Mouse (Mus musculus): ENCODE data around the gene Kif1c.
A peak's percentile ranks its signal among the peaks of the same experiment; 100 is the strongest.

The Kif1c gene

GRCm38 (mm10) chr11:70697376-70697775 is 3.0 kb upstream of the Kif1c start:
- no peak for DNase-seq (ENCODE audit: low spot score)

GRCm38 (mm10) chr11:70699051-70699450 is 1.3 kb upstream of the Kif1c start:
- no peak for DNase-seq (ENCODE audit: low spot score)

DNA sequence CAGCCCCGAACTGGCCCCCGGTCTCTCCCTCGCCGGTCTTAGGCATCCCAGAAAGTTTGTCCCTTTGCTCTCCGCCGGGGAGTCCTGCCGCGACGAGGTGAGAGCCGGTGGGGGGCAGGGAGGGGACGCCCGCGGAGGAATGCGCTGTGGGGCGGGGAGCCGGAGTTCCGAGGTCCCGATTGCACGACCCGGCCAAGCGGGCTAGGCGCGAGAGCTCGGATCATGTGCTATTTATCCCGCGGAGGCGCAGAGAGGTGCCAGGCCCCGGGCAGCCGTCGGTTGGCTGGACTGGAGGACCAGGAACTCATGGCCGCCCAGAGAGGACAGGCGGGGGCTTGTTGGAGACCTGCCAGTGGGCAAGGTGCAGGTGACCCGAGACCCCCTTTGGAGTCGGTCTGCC is 265 bp downstream of the Kif1c start:
- DNase-seq (ENCODE audit: low spot score) = peak; percentile 78

- no peak for DNase-seq (ENCODE audit: low spot score)
Observed at GRCm38 (mm10) chr11:70701221-70701955, 1.0 kb downstream of the Kif1c start.

DNA sequence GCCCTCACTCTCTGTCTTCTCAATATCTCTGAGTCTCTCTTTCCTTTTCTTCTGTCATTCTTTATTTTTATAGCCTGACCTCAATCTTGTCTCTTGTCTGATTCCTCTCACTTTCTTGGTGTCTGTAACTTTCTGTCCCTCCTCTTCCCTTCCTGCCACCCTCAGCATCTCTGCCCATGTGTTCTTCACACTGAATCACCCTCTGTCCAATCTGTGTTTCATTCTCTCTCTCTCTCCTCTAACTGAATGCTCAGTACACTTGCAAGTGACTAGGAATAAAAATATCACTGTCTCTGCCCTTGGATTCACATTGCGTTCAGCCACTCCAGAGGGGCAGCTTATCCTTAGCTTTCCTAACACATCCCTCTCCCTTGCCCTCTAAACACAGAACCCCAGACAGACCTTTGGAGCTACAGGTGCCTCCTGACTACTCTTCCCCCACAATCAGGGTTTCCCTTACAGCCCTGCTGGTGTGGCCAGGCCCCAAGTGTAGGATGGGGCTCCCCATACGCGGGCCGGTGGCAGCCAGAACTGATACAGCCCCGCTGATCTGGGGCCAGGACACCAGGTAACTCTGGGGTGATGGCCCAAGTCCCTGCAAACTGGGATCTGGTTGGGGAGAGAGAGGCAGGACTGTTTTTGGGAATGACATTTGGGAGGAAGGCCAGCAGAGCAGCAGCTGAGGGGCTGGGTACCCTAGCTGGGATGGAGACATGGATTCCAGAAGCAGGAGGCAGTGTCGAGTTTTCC is 1.8 kb downstream of the Kif1c start:
- no peak for DNase-seq (ENCODE audit: low spot score)

GRCm38 (mm10) chr11:70702781-70703180 is 2.4 kb downstream of the Kif1c start:
- peak; percentile 42 for DNase-seq (ENCODE audit: low spot score)

DNA sequence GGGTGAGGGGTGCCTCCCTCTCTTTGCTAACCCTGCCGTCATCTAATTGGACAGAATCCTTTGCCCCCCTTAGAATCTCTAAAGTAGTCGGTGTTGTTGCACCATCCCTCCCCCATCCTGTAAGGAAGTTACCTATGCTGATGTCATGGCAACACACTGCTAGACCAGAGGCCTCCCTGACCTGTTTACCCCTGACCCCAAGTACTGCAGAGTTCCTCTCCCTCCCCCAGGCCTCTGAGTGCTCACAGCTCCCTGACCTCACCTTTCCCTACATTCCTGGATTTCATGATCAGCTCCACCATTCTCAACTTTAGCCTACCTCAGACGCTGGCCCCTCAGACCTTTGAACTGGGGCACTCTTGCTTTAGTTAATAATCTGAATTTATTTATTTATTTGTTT is 5.8 kb downstream of the Kif1c start:
- DNase-seq (ENCODE audit: low spot score) = no peak

- no peak for DNase-seq (ENCODE audit: low spot score)
Observed at GRCm38 (mm10) chr11:70711026-70711425, 10.7 kb downstream of the Kif1c start.

- no peak for DNase-seq (ENCODE audit: low spot score)
Observed at GRCm38 (mm10) chr11:70713222-70713621, 12.9 kb downstream of the Kif1c start.

DNA sequence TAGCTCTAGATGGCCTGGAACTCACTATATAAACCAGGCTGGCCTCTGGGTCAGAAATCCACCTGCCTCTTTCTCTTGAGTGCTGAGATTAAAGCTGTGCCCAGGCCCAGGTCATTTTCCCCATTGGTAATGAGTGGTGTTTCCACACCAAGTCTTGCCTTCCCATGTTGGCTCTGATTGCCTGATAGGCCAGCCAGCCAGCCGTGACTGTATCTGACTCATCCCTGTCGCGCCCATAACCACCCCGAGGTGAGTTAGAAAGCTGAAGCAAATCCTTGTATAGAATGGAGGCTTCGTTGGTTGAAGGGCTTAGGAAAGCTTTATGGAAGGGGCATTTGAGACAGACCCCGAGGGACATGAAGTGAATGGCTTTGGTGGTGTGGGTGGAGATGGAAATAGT is 15.5 kb downstream of the Kif1c start:
- DNase-seq (ENCODE audit: low spot score) = no peak

DNA sequence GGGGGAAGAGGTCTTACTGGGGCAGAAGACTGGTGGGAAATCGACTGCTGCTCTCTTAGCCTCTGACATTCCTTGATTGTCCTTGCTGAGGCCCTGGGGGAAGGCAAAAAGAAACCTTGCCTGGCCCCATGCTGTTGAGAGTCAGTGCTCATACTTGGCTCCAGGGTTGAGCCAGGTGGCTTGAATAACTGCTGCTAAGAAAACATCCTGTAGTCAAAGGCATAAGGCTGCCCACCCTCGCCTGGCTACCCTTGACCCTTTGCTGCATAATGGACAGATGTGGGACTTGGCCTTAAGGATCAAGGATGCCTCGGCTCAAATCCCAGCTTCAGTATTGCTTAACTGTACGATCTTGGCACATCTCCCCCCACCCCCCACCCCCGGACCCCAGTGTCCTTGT is 18.1 kb downstream of the Kif1c start:
- no peak for DNase-seq (ENCODE audit: low spot score)

DNA sequence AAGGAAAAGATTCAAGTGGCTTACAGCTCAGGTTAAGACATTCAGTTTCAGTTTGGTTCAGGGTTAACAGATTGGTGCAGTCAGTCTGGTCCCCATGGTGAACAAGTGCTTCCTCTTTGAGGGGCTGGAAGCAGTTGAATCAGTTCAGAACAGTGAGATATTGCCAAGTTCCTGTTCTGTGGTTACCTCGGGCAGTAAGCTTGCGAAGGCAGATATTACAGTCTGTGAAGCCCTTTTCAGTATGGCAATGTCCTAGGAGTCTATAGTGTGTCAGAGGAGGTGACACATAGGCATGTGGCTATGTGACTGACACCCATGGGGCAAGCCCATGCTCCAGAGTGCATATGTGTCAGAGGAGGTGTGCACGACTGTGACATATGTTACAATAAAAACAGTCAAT is 20.2 kb downstream of the Kif1c start:
- no peak for DNase-seq (ENCODE audit: low spot score)

DNA sequence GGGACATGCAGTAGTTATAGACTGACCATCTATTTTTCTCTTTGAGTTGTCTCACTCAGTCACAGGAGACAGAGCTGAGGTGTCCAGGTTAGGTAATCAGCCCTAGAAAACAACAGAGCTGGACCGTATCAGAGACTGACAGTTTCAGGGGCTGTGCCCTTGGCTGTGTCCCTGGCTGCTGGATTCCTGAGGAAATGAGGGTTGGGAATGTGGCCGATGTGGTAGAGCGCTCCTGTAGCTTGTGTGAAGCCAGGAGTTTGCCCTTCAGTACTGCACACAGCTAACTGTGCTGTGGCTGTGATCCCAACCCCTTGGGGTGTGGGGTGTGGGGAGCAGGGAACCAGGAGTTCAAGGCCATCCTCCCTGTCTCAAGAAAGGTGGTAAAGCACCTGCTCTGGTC is 20.7 kb downstream of the Kif1c start:
- no peak for DNase-seq (ENCODE audit: low spot score)

GRCm38 (mm10) chr11:70724706-70725105 is 24.4 kb downstream of the Kif1c start:
- DNase-seq (ENCODE audit: low spot score) = no peak

DNA sequence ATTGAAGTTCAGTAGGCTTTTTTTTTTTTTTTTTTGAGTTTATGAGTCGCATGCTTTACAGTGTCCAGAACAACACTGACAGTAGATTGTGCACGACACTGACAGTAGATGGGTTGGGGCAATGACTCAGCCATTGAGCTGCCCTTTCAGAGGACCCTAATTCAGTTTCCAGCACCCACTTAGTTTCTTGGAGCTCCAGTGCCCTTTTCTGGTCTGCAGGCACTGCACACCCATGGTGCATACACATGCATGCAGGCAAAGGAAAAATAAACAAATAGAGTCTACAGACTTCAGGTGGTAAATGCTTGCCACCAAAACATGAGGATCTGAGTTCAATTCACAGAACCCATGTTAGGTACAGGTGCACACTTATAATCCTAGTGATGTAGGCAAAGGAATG is 26.2 kb downstream of the Kif1c start:
- DNase-seq (ENCODE audit: low spot score) = no peak

- DNase-seq (ENCODE audit: low spot score) = no peak
Observed at GRCm38 (mm10) chr11:70727385-70727784, 27.0 kb downstream of the Kif1c start.

- DNase-seq (ENCODE audit: low spot score) = no peak
Observed at GRCm38 (mm10) chr11:70730427-70731038, 30.2 kb downstream of the Kif1c start.

- no peak for DNase-seq (ENCODE audit: low spot score)
Observed at GRCm38 (mm10) chr11:70731178-70731577, 30.8 kb downstream of the Kif1c start.

DNA sequence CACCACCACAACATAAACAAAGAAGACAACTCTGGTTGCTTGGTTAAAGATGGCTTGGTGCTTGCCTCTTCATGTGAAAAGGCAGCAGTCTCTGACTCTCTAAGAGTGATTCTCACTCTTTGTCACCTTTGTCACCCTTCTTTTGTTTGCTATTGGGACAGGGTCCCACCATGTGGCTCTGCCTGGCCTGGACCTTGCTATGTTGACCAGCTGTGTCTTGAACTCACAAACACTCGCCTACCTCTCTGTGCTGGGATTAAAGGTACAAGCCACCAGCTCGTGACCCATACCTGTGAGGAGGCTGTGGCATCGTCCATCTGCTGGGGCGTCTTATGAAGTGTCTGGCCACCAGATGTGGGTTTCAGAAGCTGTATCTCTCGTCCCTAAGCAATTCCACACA is 32.9 kb downstream of the Kif1c start:
- DNase-seq (ENCODE audit: low spot score) = no peak

DNA sequence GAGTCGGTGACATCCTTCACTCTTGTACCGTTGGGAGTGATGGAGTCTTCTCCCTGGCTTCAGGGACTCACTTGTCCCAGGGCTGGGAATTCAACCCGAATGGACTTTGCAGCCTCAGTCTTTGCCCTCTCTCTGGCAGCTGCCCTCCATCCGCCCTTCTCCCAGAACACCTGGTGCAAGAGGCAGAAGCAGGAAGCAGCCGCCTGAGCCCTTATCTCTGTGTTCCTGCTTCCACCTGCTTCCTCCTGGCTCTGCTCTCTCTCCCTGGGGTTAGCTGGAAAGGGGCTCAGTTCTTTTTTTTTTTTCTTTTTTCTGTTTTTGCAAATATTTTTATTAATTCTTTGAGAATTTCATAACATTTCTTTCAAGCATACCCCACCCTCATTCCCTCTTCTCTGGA is 37.4 kb downstream of the Kif1c start:
- DNase-seq (ENCODE audit: low spot score) = no peak

GRCm38 (mm10) chr11:70741603-70742002 is 41.3 kb downstream of the Kif1c start:
- no peak for DNase-seq (ENCODE audit: low spot score)

GRCm38 (mm10) chr11:70742117-70742516 is 41.8 kb downstream of the Kif1c start:
- no peak for DNase-seq (ENCODE audit: low spot score)

All from ovary, postnatal 36 days (tissue).